ENCODE assay signal across 11 mouse cellular contexts in genomic region chr10:95074959-95075590, GRCm38 (mm10).
A peak's percentile ranks its signal among the peaks of the same experiment; 100 is the strongest.
DNase-seq lines count a peak whose midpoint lies in the region; ATAC-seq lines count a peak whose summit lies in the region.
"Had no signal": no experiment of that assay in that cellular context is flagged by ENCODE, and none has a peak within 500 bp of the region (broad histone marks: within the 10 kb centered on the region; RNA-seq: fewer than 3 reads in every experiment).

No protein-coding gene starts in this region.

- intact Hi-C loops in heart, postnatal 14 days (cut with DNase I), result no loop called here

- 44% methylated on average over 5 of the region's 5 CpGs for WGBS in heart, embryonic 10.5 days

- H3K27ac ChIP-seq in heart, embryonic 10.5 days, result peak overlapping the region; percentile 54; the same call in 1 of the 2 replicates
- peak overlapping the region; percentile 85 for H3K27ac ChIP-seq in brown adipose tissue, adult 24 weeks (replicated peaks; ENCODE audit: low read depth, low read length)
- H3K27ac ChIP-seq: midbrain, embryonic 12.5 days had no signal

- H3K36me3 ChIP-seq in heart, embryonic 10.5 days, result no peaks in the 10 kb centered on the region
- H3K36me3 ChIP-seq: midbrain, embryonic 12.5 days had no signal

- no peak for DNase-seq in heart, embryonic 10.5 days (ENCODE audit: low spot score)
- DNase-seq in heart, postnatal 14 days, result no peak
- peak; percentile 23 for DNase-seq in A20 (ENCODE audit: low read depth, low spot score)
- DNase-seq in lung, postnatal 36 days, result peak; percentile 84
- DNase-seq in thymus, postnatal 4 days, result no peak
- no peak for DNase-seq in embryo, embryonic 10 days (ENCODE audit: low spot score)
- DNase-seq: adrenal gland, postnatal 10 days had no signal

- peaks cover 19% of the 10 kb centered on the region for H3K4me1 ChIP-seq in heart, embryonic 10.5 days
- peaks cover 11% of the 10 kb centered on the region; the same call in 1 of the 2 replicates for H3K4me1 ChIP-seq in brown adipose tissue, adult 24 weeks (ENCODE audit: control insufficient read depth, insufficient read depth, insufficient read length, low read length)

- no peaks in the 10 kb centered on the region for H3K9me3 ChIP-seq in heart, embryonic 10.5 days
- H3K9me3 ChIP-seq: midbrain, embryonic 12.5 days had no signal

- no peaks in the 10 kb centered on the region for H3K27me3 ChIP-seq in heart, embryonic 10.5 days (ENCODE audit: insufficient read depth, poor library complexity, severe bottlenecking)
- H3K27me3 ChIP-seq: midbrain, embryonic 12.5 days had no signal

- no peak for ATAC-seq in activated CD4-positive, CD25-positive, alpha-beta regulatory T cell, adult 4 months
- ATAC-seq: forebrain, embryonic 14.5 days had no signal

- H3K4me3 ChIP-seq in heart, embryonic 10.5 days, result no peak overlapping the region
- no peak overlapping the region for H3K4me3 ChIP-seq in brown adipose tissue, adult 24 weeks (ENCODE audit: insufficient read depth, low read depth, low read length)
- H3K4me3 ChIP-seq: midbrain, embryonic 12.5 days had no signal

Comparison
In these comparisons a context has a peak if more than half of its experiments do, and no peak if none do; other contexts are left out.
1. DNase-seq: peak in A20 (single experiment) and lung, postnatal 36 days (single experiment); none in heart, embryonic 10.5 days (single experiment), heart, postnatal 14 days (0 of 2), thymus, postnatal 4 days (single experiment) and embryo, embryonic 10 days (single experiment).